Mouse (Mus musculus): Measurements from ENCODE around the gene C2cd6. TPM values are rescaled to one million over a fixed set of nuclear protein-coding genes. Genes with fewer than 3 reads are reported as not detected.

C2cd6 gene
- not detected in 2 replicates for polyA plus RNA-seq (2012; rRNA removed; ENCODE audit: low replicate concordance)

DNA sequence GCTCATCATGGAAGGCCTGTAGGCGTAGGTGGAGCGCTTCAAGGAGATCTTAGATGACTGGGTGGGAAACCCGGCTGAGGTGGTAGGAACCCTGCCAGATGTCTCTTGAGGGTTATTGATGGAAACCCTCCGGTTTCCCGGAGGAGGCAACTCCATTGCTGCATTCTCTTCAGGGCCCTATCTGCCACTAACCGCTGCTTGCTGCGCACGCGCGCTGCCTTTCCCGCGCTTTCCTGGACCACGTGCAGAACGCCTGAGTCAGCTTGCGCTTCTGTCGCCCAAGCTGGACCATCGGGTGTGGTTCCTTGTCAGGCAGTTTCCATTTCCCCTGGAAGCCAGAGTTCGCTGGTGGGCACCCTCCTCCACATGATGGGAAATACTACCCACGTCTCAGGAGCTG lies at the start of gene C2cd6:
TSS of gene C2cd6 (minus strand) at position 196 of the 400 bp plus-strand sequence.

DNA sequence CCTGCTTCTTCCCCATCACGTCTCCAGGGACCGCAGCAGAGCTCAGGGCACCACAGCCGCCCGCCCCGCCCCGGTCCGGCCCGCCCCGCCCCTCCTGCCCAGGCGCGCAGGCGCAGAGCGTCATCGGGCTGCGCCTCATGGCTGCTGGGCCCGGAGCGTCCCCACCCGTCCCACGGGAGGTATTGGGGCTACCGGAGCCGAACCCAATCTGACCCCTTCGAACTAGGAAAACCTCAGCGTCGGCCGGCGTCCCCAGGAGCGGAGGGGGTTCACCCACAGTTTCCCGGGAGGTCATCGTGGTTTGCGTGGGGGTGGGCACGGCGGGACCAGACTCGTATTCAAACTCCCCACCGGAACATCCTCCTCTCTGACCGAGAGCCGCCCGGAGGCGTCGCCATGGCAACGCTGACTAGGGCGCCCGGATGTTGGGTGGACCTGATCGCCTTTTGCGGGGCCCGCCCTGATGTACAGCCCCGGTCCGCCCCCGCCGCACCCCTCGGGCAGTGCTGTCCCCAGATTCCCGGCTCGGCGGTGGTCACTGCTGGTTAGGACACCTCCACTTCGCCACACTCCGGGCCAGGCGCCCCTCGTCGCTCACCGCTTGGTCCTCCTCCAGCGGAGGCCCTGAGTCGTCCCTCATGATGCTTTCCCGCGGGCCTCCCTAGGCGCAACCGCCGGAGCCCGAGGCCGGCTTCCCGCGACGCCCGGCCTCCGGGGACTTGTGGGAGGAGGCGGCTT lies 25.2 kb upstream of the C2cd6 start, which contains the start of gene Tmem237:
TSS of gene Tmem237 (minus strand) at position 689 of the 738 bp plus-strand sequence.

Other genes starting within 250 kb of the C2cd6 start
- 8.5 and 15.5 TPM in 2 replicates for gene Trak2, start 121.5 kb downstream of the C2cd6 start, polyA plus RNA-seq (2012; rRNA removed; ENCODE audit: low replicate concordance)
- gene Stradb, start 121.4 kb downstream of the C2cd6 start, polyA plus RNA-seq (2012; rRNA removed; ENCODE audit: low replicate concordance), result 6.5 and 7.5 TPM in 2 replicates
- gene Tmem237, start 25.5 kb upstream of the C2cd6 start, polyA plus RNA-seq (2012; rRNA removed; ENCODE audit: low replicate concordance), result 0.34 and 0.56 TPM in 2 replicates
- gene Mpp4, start 68.5 kb upstream of the C2cd6 start, polyA plus RNA-seq (2012; rRNA removed; ENCODE audit: low replicate concordance), result 2.6 and 4.0 TPM in 2 replicates
- 4.8 and 5.2 TPM in 2 replicates for gene Als2, start 142.3 kb upstream of the C2cd6 start, polyA plus RNA-seq (2012; rRNA removed; ENCODE audit: low replicate concordance)
- not detected in 2 replicates for gene Cdk15, start 162.0 kb upstream of the C2cd6 start, polyA plus RNA-seq (2012; rRNA removed; ENCODE audit: low replicate concordance)

Measured in duodenum, adult 2 months (tissue).